Mouse (Mus musculus): Measurements from ENCODE around the gene Mlkl. TPM values are rescaled to one million over a fixed set of nuclear protein-coding genes. Genes with fewer than 3 reads are reported as not detected.
A peak's percentile ranks its signal among the peaks of the same experiment; 100 is the strongest.

Mlkl gene
- total RNA-seq (2015; ENCODE audit: low replicate concordance) (9.4 and 29.2 TPM in 2 replicates), total RNA-seq (2017; ENCODE audit: low replicate concordance) (11.8 and 12.0 TPM in 2 replicates)

GRCm38 (mm10) chr8:111337890-111338347 is at the start of gene Mlkl:
TSS of gene Mlkl (minus strand) at chr8:111338177.
- peak; percentile 73 for ATAC-seq (replicated peaks; ENCODE audit: low FRiP score, poor library complexity, severe bottlenecking)

- no peak for ATAC-seq (replicated peaks; ENCODE audit: low FRiP score, poor library complexity, severe bottlenecking)
Observed at GRCm38 (mm10) chr8:111385915-111386314, 47.9 kb upstream of the Mlkl start.

GRCm38 (mm10) chr8:111384628-111385027 is 46.7 kb upstream of the Mlkl start:
- no peak for ATAC-seq (replicated peaks; ENCODE audit: low FRiP score, poor library complexity, severe bottlenecking)

GRCm38 (mm10) chr8:111375192-111375591 is 37.2 kb upstream of the Mlkl start:
- no peak for ATAC-seq (replicated peaks; ENCODE audit: low FRiP score, poor library complexity, severe bottlenecking)

DNA sequence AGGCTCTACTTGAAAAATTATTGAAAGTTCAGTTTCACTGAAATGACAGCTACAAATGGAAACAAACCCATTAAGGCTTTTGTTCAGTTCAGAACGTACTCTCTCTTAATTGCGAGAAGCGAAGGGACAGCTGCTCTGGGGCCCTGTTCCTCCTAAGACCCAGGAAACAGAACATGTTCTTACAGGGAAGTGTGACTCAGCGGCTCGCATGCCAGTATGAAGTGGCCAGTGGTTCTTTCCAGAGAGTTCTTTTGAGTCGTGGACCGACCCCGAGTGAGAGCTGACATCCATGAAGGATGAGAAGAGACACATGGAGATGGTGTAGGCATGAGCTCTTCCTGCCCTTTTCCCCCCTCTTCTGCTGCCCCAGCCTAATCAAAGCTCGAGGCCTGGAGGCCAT is 31.7 kb upstream of the Mlkl start:
- ATAC-seq (replicated peaks; ENCODE audit: low FRiP score, poor library complexity, severe bottlenecking), result no peak

- no peak for ATAC-seq (replicated peaks; ENCODE audit: low FRiP score, poor library complexity, severe bottlenecking)
Observed at GRCm38 (mm10) chr8:111367350-111367749, 29.4 kb upstream of the Mlkl start.

DNA sequence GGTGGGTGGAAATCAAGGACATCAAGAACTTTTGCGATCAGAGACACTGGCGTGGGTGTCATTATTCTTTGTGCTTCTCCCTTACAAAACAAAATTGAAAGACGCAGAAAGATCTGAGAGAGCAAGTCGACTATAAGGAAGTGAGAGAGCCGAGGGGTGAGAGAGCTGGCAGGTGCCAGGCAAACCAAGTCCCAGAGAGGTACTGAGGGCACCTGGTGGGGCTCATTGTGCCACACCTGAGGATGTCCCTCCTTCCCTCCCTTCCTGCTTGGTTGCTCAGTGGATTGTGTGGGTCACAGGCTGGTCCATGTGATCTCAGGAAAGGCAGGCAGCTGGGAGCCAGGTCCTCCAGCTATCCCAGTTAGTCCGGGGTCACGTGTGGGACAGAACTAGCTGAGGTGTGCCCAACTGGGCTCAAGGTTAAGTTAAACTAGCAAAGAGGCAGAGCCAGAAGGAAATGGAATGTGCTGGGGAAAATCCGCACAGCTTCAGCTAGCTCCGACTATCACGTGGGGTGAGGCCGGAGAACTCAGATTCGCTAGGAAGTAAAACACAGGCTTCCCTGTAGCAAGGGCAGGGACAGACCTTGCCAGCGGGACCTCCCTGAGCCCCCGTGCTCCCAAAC is 28.7 kb upstream of the Mlkl start:
- ATAC-seq (replicated peaks; ENCODE audit: low FRiP score, poor library complexity, severe bottlenecking), result no peak

DNA sequence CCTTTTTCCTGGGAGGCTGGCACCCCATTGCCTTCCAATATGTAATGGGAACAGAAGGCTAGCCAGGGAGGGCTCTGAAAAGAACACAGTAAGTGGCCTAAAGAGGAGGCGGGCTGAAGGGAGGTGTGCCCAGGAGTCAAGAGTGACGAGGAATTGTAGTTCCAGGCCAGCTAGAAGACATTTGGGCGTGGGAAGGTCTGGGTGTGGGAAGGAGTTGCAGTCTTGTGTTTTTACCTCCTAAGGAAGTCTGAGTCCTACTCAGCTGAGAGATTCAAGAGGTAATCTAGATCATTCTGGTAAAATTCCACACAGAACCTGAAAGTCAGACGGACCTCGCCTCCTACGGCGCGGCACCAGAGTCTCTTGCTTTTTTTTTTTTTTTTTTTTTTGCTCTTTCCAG is 25.5 kb upstream of the Mlkl start:
- no peak for ATAC-seq (replicated peaks; ENCODE audit: low FRiP score, poor library complexity, severe bottlenecking)

DNA sequence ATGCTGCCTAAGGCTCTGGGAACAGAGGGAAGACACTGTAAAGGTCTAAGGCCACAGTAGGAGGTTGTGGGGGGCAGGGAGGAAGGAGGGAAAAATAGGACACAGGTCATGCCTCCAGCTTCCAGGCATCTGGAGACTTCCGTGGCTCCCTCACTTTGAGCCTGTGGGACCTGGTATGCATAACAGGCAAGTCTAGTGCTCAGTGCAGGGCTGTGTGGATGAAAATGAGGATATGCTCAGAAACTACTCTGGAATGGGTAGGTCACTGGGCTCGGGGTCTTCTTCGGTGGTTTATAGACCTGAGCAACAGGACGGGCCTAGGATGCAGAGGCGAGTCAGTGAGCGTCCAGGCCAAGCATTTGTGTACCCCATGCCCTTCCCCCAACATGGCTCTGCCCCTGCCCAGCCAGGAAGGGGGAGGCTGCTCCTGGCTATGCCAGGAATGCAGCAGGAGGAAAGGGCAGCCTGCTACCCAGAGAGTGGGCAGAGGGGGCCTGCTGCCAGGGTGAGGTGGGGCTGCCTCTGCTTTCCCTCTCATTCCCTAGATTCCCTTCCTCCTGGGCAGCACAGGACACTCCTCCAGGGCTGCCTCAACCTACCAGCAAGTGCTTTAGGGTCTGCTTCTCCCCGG is 22.7 kb upstream of the Mlkl start:
- no peak for ATAC-seq (replicated peaks; ENCODE audit: low FRiP score, poor library complexity, severe bottlenecking)

DNA sequence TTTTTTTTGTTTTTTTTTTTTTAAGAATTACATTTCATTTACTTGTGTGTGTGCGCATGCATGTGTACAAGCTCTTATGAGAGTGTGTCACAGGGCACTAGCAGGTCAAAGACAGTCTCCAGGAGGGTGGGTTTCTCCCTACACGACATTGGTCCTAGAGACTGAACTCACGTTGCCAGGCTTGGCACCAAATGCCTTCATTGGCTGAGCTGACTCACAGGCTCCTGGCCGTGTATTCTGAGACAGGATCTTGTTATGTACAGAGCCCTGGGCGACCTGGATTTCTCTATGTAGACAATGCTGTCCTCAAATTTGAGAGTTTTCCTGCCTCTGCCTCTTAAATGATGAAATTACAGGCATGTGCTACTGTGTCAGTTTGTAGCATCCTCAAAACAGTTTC is 22.0 kb upstream of the Mlkl start:
- no peak for ATAC-seq (replicated peaks; ENCODE audit: low FRiP score, poor library complexity, severe bottlenecking)

- no peak for ATAC-seq (replicated peaks; ENCODE audit: low FRiP score, poor library complexity, severe bottlenecking)
Observed at GRCm38 (mm10) chr8:111358905-111359304, 20.9 kb upstream of the Mlkl start.

DNA sequence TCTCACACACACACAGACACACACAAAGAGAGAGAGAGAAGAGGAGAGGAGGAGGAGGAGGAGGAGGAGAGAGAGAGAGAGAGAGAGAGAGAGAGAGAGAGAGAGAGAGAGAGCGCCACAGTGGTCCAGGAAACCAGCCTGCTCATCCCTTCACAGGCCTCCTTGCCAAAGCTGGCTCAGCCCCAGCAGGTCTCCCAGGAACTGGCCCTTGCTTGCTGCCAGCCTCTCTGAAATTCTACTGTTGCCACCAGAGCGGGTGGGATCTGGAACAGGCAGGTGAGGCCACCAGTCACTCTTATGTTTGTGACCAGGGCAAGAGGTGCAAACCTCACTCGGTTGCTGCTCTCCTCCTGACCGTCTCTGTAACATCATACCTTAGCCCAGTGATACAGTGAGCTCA is 19.5 kb upstream of the Mlkl start:
- no peak for ATAC-seq (replicated peaks; ENCODE audit: low FRiP score, poor library complexity, severe bottlenecking)

DNA sequence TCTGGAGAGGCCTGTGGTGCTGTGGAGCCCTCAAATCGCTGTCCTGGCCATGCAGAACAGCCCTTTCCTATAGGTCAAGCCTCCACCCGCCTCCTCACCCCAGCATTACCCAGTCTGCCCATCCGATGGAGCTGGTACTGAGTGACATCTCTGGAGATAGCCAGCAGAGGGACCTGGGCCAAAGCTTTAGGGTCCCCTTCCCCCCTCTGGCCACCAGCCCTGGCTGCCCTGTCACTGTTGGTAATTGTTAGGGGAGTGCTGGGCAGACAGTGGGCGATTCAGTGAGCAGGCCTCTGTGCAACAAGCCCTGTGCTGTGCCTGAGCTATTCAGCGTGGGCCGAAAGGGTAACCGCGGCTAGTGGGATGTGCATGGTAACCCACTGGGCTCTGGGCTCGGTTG is 15.5 kb upstream of the Mlkl start:
- ATAC-seq (replicated peaks; ENCODE audit: low FRiP score, poor library complexity, severe bottlenecking), result no peak

DNA sequence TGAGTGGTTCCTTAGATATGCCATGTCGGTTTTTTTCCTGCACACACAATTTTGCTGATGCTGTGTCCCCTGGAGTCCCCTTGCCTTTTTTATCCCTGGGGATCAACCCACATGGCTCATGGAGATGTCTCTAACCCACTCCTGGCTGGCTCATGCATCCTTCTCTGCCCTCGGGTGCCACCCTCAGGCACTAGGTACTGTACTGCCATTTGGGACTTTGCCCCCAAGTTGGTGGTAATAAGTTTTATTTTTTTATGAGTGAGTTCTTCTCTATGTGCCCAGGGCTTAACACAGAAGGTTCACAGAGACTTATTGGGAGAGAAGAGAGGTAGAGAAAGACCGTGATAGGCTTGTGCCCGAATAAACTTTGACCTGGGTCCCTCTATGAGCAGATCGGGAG is 14.3 kb upstream of the Mlkl start:
- no peak for ATAC-seq (replicated peaks; ENCODE audit: low FRiP score, poor library complexity, severe bottlenecking)

DNA sequence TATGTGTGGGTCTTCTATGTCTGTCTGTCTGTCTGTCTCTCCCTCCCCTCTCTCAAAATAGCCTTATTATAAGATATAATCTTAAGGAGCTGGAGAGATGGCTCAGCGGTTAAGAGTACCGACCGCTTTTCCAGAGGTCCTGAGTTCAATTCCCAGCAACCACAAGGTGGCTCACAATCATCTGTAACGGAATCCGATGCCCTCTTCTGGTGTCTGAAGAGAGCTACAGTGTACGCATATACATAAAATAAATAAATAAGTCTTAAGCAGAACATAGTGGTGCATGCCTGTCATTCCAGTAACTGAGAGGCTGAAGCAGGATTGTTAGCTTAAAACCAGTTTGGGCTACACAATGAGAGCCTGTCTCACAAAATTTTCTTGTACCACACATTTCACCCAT is 12.6 kb upstream of the Mlkl start:
- ATAC-seq (replicated peaks; ENCODE audit: low FRiP score, poor library complexity, severe bottlenecking), result no peak

GRCm38 (mm10) chr8:111343225-111343624 is 5.2 kb upstream of the Mlkl start:
- ATAC-seq (replicated peaks; ENCODE audit: low FRiP score, poor library complexity, severe bottlenecking), result peak; percentile 72

GRCm38 (mm10) chr8:111340186-111340585 is 2.2 kb upstream of the Mlkl start:
- no peak for ATAC-seq (replicated peaks; ENCODE audit: low FRiP score, poor library complexity, severe bottlenecking)

- no peak for ATAC-seq (replicated peaks; ENCODE audit: low FRiP score, poor library complexity, severe bottlenecking)
Observed at GRCm38 (mm10) chr8:111338370-111339208, 612 bp upstream of the Mlkl start.

DNA sequence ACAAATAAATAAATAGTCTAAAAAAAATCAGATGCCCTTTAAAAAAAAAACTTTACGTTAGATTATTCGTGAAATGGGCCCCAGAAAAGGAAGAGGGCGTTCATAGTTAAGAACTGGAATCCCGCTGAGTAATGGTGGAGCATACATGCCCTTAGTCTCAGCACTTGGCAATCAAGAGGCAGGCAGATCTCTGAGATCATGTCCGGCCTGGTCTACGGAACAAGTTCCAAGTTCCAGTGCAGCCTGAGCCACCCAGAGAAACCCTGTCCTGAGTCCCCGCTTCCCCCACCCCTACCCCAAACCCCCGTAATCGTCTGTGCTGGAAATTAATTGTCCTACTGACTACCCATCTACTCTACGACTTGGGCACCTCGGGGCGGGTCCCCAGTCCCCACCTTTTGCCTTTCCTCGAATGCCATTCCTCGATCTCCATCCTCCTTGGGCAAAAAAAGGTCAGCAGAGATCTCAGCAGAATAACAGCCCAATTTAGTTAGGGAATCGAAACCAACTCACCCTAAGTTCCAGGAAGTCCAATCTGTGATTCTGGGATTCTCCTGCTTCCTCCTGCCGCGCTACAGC is 577 bp downstream of the Mlkl start:
- peak; percentile 71 for ATAC-seq (replicated peaks; ENCODE audit: low FRiP score, poor library complexity, severe bottlenecking)

- ATAC-seq (replicated peaks; ENCODE audit: low FRiP score, poor library complexity, severe bottlenecking), result no peak
Observed at GRCm38 (mm10) chr8:111336692-111337091, 1.3 kb downstream of the Mlkl start.

All from erythroblast, adult 5-6 weeks (primary cell).